Mouse (Mus musculus) limb, embryonic 15.5 days (tissue): ENCODE measurements around the gene Vamp2. TPM values are rescaled to one million over a fixed set of nuclear protein-coding genes. Genes with fewer than 3 reads are reported as not detected.
"Not testable (repeated sequence)": the region's sequence is repeated elsewhere in the genome, so short reads cannot be mapped to it uniquely, and the experiment has no call there.

Experiments
- ATAC-seq: fragments of 200-750 bp; cut with Nextera tagmentation; 2 replicates; pipeline ENCODE4 v1.8.0; 2017; ENCODE audit warnings: low read depth, moderate TSS enrichment; ENCODE audit not compliant: insufficient number of reproducible peaks, low FRiP score, low TSS enrichment
- H3K27ac ChIP-seq: fragments of 300-500 bp; sonication (generic); 2 replicates; pipeline ENCODE4 v1.5.1; 2015; ENCODE audit warnings: moderate library complexity, mild to moderate bottlenecking, inconsistent platforms
- H3K27me3 ChIP-seq: fragments of 300-500 bp; sonication (generic); 2 replicates; pipeline ENCODE4 v1.6.1; 2015; ENCODE audit warnings: inconsistent platforms
- H3K36me3 ChIP-seq: fragments of 300-500 bp; sonication (generic); 2 replicates; pipeline ENCODE4 v1.6.1; 2015; ENCODE audit warnings: inconsistent platforms
- H3K4me1 ChIP-seq: fragments of 300-500 bp; sonication (generic); 2 replicates; pipeline ENCODE4 v1.6.1; 2015; ENCODE audit warnings: inconsistent platforms
- H3K4me2 ChIP-seq: fragments of 300-500 bp; sonication (generic); 2 replicates; pipeline ENCODE4 v1.6.1; 2015; ENCODE audit warnings: mild to moderate bottlenecking, inconsistent platforms
- H3K4me3 ChIP-seq: fragments of 300-500 bp; sonication (generic); 2 replicates; pipeline ENCODE4 v1.5.1; 2015; ENCODE audit warnings: mild to moderate bottlenecking, inconsistent platforms
- H3K9ac ChIP-seq: fragments of 300-500 bp; sonication (generic); 2 replicates; pipeline ENCODE4 v1.6.1; 2015; ENCODE audit warnings: inconsistent platforms
- H3K9me3 ChIP-seq: fragments of 300-500 bp; sonication (generic); 2 replicates; pipeline ENCODE4 v1.6.1; 2016; ENCODE audit warnings: inconsistent platforms
- WGBS: fragments of 180-500 bp; shearing (Covaris S2); methylation state at CpG from one replicate; pipeline ENCODE4 v1.1.7; 2015; 5-methylcytosine and 5-hydroxymethylcytosine counted together
- polyA plus RNA-seq: library from polyadenylated mRNA; unstranded; fragments of >200 nt; fragmentation: Nextera tagmentation; extraction: Ambion mirVana; gene quantifications from 2 replicates; pipeline ENCODE4 v1.2.1, GENCODE M21; 2015

Gene Vamp2
- polyA plus RNA-seq, 1 experiment from 2014 or later, result 95.0 TPM

DNA sequence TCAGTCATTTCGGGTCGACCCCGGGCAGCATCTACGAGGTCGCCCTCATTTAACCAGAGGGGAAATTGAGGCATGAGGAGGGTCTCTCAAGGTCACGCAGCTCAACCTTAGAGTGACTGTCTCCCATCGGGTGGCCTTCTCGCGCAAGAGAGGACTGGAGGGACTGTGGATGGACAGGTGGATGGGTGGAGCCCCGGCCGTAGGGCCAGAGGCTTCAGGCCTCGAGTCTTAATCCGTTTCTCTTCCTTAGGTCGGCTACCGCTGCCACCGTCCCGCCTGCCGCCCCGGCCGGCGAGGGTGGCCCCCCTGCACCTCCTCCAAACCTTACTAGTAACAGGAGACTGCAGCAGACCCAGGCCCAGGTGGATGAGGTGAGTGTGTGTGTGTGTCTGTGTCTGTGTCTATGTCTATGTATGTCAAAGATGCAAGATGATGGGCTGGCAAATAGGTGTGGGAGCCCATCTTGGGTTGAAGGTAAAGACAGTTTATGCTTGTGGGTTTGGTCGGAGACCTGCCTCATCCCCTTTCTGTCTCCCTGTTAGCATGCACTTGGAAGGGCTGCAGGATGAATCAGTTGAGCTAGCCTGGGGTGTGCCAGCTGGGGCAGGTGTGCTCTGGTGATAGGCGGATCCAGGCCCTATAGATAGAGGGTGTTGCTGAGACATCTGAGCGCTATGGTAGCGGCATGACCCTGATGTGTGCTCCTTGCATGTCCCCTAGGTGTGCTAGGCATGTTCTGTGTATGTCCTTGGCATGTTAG is 746 bp downstream of the Vamp2 start:
- ATAC-seq, result no peak
- Histone ChIP-seq H3K9ac (peak overlapping the region; percentile 95), H3K27me3 (no peaks in the 10 kb centered on the region), H3K4me2 (peak overlapping the region; percentile 84), H3K4me3 (peak overlapping the region; percentile 72), H3K4me1 (peaks cover 42% of the 10 kb centered on the region), H3K27ac (peak overlapping the region; percentile 91), H3K36me3 (peaks cover 28% of the 10 kb centered on the region), H3K9me3 (no peaks in the 10 kb centered on the region)
- 10% methylated on average over 25 of the region's 25 CpGs for WGBS

DNA sequence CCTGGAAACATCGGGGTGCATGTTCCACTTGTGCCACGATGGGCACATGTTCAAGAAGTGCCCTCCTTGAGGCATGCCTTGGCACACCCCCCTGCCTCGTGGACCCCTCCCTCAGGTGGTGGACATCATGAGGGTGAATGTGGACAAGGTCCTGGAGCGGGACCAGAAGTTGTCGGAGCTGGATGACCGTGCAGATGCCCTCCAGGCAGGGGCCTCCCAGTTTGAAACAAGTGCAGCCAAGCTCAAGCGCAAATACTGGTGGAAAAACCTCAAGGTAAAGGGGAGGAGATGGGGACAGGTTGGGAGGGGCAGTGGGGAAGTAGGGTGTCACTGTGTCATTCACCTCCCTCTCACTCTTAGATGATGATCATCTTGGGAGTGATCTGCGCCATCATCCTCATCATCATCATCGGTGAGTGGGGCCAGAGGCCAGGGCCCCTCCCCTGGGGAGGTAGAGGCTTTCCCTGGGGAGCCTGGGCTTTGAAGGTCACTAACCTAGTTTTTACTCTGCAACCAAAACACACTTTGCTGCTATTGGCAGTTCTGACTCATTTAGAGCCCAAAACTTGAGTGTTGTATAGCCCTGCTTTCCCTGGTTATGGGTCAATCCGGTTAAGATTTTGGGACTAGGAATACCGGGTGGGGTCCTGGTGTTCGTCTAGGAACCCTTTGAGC is 1.5 kb downstream of the Vamp2 start:
- Histone ChIP-seq H3K36me3 (peaks cover 28% of the 10 kb centered on the region), H3K9me3 (no peaks in the 10 kb centered on the region), H3K27ac (peak overlapping the region; percentile 30), H3K4me2 (peak overlapping the region; percentile 84), H3K4me1 (peaks cover 48% of the 10 kb centered on the region), H3K4me3 (peak overlapping the region; percentile 72), H3K27me3 (no peaks in the 10 kb centered on the region), H3K9ac (peak overlapping the region; percentile 95)
- WGBS, result 82% methylated on average over 12 of the region's 12 CpGs
- ATAC-seq, result no peak

DNA sequence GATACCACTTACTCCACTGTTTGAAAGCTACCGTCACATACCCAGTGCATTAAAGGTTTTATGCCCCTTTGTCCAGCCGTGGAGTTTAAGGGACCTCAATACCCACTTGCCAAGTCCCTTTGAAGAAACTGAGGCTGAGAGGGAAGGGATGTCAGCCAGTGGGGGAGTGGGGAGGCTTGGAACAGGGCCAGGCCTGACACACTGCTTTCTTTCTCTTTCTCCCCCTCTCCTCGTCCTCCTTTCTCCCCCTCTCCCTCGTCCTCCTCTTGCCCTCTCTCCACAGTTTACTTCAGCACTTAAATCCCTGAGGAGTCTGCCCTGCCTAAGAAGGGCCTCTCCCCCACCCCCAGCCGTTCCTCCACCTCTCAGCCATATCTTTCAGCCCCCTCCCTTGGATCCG is 2.1 kb downstream of the Vamp2 start:
- ATAC-seq, result no peak

DNA sequence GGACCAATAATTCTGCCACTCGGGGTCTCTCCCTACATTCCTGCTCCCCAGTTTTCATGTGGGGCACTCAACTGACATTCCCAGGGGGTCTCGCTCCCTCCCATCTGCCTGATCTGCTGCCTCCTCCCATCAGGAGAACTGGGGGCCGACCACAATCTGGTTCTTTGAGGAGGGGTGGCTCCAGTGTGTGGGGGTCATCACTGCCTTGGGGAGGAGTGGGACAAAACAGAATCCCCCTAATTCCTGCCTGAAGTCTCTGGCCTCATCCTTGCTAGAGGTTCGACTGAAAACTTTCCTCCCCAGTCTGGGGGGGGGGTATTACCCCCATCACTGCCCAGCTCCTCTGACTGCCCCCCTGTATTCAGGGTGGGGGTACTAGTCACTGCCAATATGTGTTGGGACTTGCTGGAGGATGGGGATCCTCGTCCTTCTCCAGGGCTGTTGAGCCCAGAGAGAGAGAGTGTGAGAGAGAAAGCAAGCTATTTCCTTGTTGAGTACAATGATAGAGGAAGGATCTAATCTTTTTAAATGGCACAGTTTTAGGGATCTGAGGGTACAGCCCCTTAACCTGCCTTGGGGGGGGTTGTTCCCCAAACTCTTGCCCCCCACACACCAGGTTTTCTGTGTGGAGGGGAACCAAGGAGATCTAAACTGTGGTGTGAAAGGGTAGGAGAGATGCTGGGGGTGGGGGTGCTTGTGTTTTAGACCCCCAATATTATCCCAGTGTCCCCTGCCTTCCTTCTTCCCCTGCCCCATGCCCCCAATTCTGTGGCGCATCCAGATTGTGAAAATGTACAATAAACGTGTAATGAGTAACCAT is 3.5 kb downstream of the Vamp2 start:
- Histone ChIP-seq H3K27ac (peak overlapping the region; percentile 29; the same call in 1 of the 2 replicates), H3K36me3 (peaks cover 28% of the 10 kb centered on the region), H3K4me1 (peaks cover 54% of the 10 kb centered on the region), H3K9ac (no peak overlapping the region), H3K27me3 (no peaks in the 10 kb centered on the region), H3K9me3 (no peaks in the 10 kb centered on the region), H3K4me2 (no peak overlapping the region), H3K4me3 (no peak overlapping the region)
- no peak for ATAC-seq
- 62% methylated on average over 7 of the region's 7 CpGs for WGBS

More for the DNA sequence above, 2.1 kb downstream of the Vamp2 start:
- H3K9ac ChIP-seq, result no peak overlapping the region
- H3K4me3 ChIP-seq, result peak overlapping the region; percentile 72; the same call in 1 of the 2 replicates
- WGBS, result 54% methylated on average over 6 of the region's 6 CpGs
- peaks cover 28% of the 10 kb centered on the region for H3K36me3 ChIP-seq
- H3K4me2 ChIP-seq, result peak overlapping the region; percentile 84; the same call in 1 of the 2 replicates
- H3K27me3 ChIP-seq, result no peaks in the 10 kb centered on the region
- H3K27ac ChIP-seq, result 0 out of 2 replicates have a peak overlapping the region, but pooled peaks have one; percentile 27
- no peaks in the 10 kb centered on the region for H3K9me3 ChIP-seq
- H3K4me1 ChIP-seq, result peaks cover 48% of the 10 kb centered on the region

DNA sequence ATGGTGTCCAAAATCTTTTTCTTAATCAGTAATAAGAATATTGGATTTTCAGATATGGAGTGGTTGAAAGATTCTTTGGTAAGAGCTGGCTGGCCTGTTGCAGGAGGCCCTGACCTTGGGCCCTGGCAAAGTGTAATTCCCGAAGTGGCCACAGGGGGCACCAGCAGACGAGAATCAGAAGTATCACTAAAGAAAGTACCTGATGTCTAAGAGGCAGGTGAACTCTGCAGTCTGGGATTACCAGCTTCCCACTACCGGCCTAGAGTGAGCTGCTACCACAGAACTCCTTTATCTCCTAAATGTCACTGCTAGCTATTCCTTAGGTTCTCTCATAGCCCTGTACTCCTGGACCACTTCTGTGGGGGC is 4.1 kb downstream of the Vamp2 start:
- no peak overlapping the region for H3K27ac ChIP-seq
- WGBS, result 4% methylated on average over 3 of the region's 3 CpGs
- no peak overlapping the region for H3K4me2 ChIP-seq
- no peaks in the 10 kb centered on the region for H3K9me3 ChIP-seq
- no peak overlapping the region for H3K4me3 ChIP-seq
- no peaks in the 10 kb centered on the region for H3K27me3 ChIP-seq
- ATAC-seq, result no peak
- no peak overlapping the region for H3K9ac ChIP-seq
- H3K36me3 ChIP-seq, result peaks cover 28% of the 10 kb centered on the region
- peaks cover 53% of the 10 kb centered on the region for H3K4me1 ChIP-seq

DNA sequence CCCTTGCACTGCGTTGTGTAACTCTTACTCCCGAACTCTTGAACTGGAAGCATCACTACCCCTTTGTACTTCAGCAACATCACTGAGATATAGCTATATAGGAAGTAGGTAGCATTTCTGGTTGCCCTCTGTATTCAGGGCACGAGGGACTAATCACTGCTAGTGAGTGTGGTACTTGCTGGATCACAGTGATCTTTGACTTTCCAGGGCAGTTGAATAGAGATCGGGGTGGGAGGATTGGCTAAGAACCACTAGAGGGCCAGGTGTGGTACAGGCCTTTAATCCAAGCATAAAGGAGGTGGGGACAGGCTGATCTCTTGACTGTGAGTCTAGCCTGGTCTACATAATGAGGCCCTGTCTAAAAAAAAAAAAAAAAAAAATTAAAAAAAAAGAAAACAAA is 4.6 kb downstream of the Vamp2 start:
- Histone ChIP-seq H3K4me1 (peaks cover 53% of the 10 kb centered on the region), H3K9me3 (no peaks in the 10 kb centered on the region), H3K9ac (no peak overlapping the region), H3K27me3 (no peaks in the 10 kb centered on the region), H3K4me2 (no peak overlapping the region), H3K36me3 (peaks cover 28% of the 10 kb centered on the region), H3K4me3 (no peak overlapping the region), H3K27ac (no peak overlapping the region)
- ATAC-seq, result no peak
- 87% methylated on average over 4 of the region's 4 CpGs for WGBS

DNA sequence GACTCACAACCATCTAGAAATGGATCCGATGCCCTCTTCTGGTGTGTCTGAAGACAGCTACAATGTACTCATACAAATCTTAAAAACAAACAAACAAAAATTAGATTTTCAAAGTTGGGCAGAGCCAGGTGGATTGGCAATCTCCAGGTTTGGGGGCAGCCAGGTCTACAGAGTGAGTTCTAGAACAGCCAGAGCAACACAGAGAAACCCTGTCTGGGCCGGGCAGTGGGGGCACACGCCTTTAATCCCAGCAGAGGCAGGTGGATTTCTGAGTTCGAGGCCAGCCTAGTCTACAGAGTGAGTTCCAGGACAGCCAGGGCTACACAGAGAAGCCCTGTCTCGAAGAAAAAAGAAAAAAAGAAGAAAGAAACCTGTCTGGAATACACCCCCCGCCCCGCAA is 5.6 kb downstream of the Vamp2 start:
- H3K9me3 ChIP-seq, H3K27me3 ChIP-seq, ATAC-seq, H3K4me3 ChIP-seq, H3K9ac ChIP-seq, H3K4me2 ChIP-seq: not testable (repeated sequence)
- H3K4me1 ChIP-seq, result peaks cover 60% of the 10 kb centered on the region
- peaks cover 28% of the 10 kb centered on the region for H3K36me3 ChIP-seq
- 89% methylated on average over 7 of the region's 7 CpGs for WGBS
- H3K27ac ChIP-seq, result peak overlapping the region; percentile 92

DNA sequence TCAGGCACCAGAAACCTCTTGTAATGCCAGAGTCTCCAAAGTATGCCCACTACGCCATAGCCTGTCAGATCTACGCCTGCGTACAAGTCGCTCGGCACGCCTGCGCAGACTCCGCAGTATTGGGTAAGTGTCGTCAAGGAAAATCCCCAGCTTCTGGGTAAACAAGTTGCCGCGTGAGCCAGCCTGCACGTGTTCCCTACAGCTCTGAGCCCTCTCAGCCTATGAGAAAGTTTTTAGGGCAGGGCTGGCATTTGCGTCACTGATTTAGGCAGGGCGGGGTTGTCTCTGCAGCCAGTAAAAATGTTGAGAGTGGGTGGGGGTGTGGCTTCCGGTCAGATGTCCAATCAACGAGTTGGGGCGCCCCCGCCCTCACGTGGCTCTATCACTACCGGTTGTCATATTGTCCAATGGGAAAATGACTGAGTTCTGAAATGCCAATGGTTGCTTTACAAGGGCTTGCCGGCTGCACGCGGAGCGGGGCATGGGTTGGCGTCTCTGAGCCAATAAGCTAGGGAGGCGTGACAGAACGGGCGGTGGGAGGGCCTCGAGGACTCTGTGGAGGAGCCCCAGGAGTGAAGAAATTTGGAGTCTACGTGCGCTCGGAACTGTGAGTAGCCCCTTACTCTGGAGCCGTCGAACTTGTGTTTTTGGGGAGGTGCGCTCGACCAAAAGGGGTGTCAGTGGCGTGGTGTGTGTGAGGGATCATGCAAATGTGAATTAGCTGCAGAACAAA is 6.6 kb downstream of the Vamp2 start, which contains the start of gene Per1:
Gene Per1 (plus strand): TSS at position 521 of the 733 bp plus-strand sequence.
- under 1% methylated on average over 37 of the region's 37 CpGs for WGBS
- H3K4me1 ChIP-seq, result peaks cover 60% of the 10 kb centered on the region
- H3K27me3 ChIP-seq, result no peaks in the 10 kb centered on the region

DNA sequence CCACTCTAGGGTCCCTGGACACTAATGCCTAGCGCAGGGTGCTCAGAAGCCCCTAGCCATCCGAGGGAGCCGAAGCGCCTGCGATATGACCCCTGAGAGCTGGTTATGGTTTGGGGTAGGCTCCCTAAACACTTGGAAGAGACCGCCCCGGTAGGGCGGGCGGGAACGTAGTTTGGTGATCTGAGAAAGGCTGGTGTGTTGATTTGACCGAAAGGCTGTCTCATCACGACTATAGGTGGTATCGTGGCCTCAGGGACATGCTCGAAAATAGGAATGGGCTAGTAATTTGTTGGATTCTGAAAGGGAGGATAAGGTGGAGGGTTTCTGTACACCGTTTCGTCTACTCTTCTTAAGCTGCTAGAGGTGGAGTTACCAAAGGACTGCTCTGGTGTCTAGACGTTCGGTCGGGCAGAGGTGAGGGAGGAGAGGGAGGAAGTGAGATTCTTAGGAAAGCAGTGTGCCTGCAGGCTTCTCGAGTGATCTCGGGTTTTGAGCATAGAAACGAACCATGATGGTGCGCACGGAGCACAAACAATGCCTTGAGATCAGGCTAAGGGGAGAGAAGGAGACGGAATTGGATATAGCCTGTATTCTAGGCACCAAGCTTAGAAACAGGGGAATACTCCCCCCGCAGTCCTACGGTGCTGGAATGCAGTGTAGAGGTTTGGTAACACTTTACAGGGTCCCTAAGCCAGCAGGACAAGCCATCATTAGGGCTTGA is 7.4 kb downstream of the Vamp2 start:
- Histone ChIP-seq H3K27ac (peak overlapping the region; percentile 96), H3K4me1 (peaks cover 60% of the 10 kb centered on the region), H3K9me3 (no peaks in the 10 kb centered on the region), H3K4me2 (peak overlapping the region; percentile 90), H3K27me3 (no peaks in the 10 kb centered on the region), H3K4me3 (peak overlapping the region; percentile 64), H3K36me3 (peaks cover 22% of the 10 kb centered on the region), H3K9ac (peak overlapping the region; percentile 61)
- WGBS, result 1% methylated on average over 27 of the region's 27 CpGs
- no peak for ATAC-seq

More for the DNA sequence above, 6.6 kb downstream of the Vamp2 start, which contains the start of gene Per1:
- peak; percentile 93 for ATAC-seq
- peak within 1 kb of the TSS; percentile 64 for H3K4me3 ChIP-seq
- H3K9ac ChIP-seq, result peak within 1 kb of the TSS; percentile 61
- H3K9me3 ChIP-seq, result no peaks in the 10 kb centered on the region
- H3K36me3 ChIP-seq, result peaks cover 25% of the 10 kb centered on the region
- H3K27ac ChIP-seq, result peak within 1 kb of the TSS; percentile 96
- H3K4me2 ChIP-seq, result peak within 1 kb of the TSS; percentile 90

DNA sequence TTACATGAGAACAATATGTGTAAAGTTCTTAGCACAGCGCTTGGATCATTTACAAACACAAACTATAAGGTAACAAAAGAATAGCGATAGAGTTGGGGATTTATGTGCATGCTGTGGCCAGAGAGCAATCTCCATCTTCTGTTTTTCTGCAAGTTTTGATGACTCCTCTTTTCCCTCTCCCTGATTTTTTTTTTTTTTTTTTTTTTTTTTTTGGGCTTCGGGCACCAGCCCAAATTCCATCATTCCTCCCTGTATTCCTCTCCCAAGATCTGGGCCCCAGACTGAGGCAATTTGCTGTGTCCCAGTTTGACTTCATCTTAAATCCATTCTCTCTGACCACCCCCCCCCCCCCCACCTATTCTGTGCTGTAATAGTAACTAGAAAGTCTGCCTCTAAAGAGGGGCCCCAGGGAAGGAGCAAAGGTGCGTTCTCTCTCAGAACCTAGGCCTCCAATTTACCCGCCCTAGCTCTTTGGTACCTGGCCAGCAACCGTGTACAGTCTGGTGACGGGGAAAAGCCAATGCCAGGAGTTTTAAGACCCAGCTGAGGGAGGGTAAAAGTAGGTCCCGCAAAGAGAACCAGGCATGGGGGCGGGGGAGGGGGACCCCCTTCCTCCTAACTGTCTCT is 8.2 kb downstream of the Vamp2 start:
- Histone ChIP-seq H3K36me3 (peaks cover 23% of the 10 kb centered on the region), H3K9ac (peak overlapping the region; percentile 61), H3K4me1 (peaks cover 58% of the 10 kb centered on the region), H3K4me3 (peak overlapping the region; percentile 64), H3K9me3 (no peaks in the 10 kb centered on the region), H3K4me2 (peak overlapping the region; percentile 90), H3K27ac (peak overlapping the region; percentile 96), H3K27me3 (no peaks in the 10 kb centered on the region)
- 6% methylated on average over 9 of the region's 9 CpGs for WGBS
- peak; percentile 0; the same call in 1 of the 2 replicates for ATAC-seq
